Mouse (Mus musculus) forebrain, embryonic 14.5 days (tissue): ENCODE measurements around the gene Zfx. TPM values are rescaled to one million over a fixed set of nuclear protein-coding genes. Genes with fewer than 3 reads are reported as not detected.

Experiments used
- ATAC-seq: fragments of 200-750 bp; cut with Nextera tagmentation; 2 replicates; pipeline ENCODE4 v1.8.0; 2017; ENCODE audit warnings: mild to moderate bottlenecking, moderate library complexity
- DNase-seq: peaks from one replicate; pipeline ENCODE4 v3.0.0-alpha.2; 2015; ENCODE audit warnings: low spot score
- H3K27ac ChIP-seq: fragments of 300-500 bp; sonication (generic); 2 replicates; pipeline ENCODE4 v1.5.1; 2014; ENCODE audit warnings: low read depth, mild to moderate bottlenecking, control low read depth, low read length, moderate library complexity
- H3K27me3 ChIP-seq: fragments of 300-500 bp; sonication (generic); replicated peaks from 2 replicates; pipeline ENCODE4 v1.6.1; 2014; ENCODE audit warnings: low read length, control low read depth, mixed read lengths; ENCODE audit not compliant: control insufficient read depth, insufficient read depth
- H3K36me3 ChIP-seq: fragments of 300-500 bp; sonication (generic); 2 replicates; pipeline ENCODE4 v1.6.1; 2014; ENCODE audit warnings: low read length, control low read depth; ENCODE audit not compliant: control insufficient read depth, insufficient read depth
- H3K4me1 ChIP-seq: fragments of 300-500 bp; sonication (generic); 2 replicates; pipeline ENCODE4 v1.6.1; 2014; ENCODE audit warnings: antibody characterized with exemption, low read length, control low read depth; ENCODE audit not compliant: control insufficient read depth, insufficient read depth
- H3K4me2 ChIP-seq: fragments of 300-500 bp; sonication (generic); 2 replicates; pipeline ENCODE4 v1.6.1; 2014; ENCODE audit warnings: mild to moderate bottlenecking, control low read depth, low read length
- H3K4me3 ChIP-seq: fragments of 300-500 bp; sonication (generic); 2 replicates; pipeline ENCODE4 v1.5.1; 2014; ENCODE audit warnings: low read depth, low read length, control low read depth
- H3K9ac ChIP-seq: fragments of 300-500 bp; sonication (generic); 2 replicates; pipeline ENCODE4 v1.6.1; 2014; ENCODE audit warnings: mild to moderate bottlenecking, low read length, control low read depth, moderate library complexity
- H3K9me3 ChIP-seq: fragments of 300-500 bp; sonication (generic); replicated peaks from 2 replicates; pipeline ENCODE4 v1.6.1; 2016; ENCODE audit warnings: low read length, control low read depth, mixed read lengths; ENCODE audit not compliant: control insufficient read depth
- WGBS: fragments of 180-500 bp; shearing (Covaris S2); extraction: QIAGEN DNeasy Blood & Tissue Kit; methylation state at CpG from one replicate; pipeline ENCODE4 v1.1.7; 2014; 5-methylcytosine and 5-hydroxymethylcytosine counted together
- polyA plus RNA-seq: library from polyadenylated mRNA; unstranded; fragments of >200 nt; fragmentation: Nextera tagmentation; extraction: Ambion mirVana; gene quantifications from 2 replicates; pipeline ENCODE4 v1.2.1, GENCODE M21; 2014

Gene Zfx
- polyA plus RNA-seq, 1 experiment from 2014 or later, result 26.0 TPM

DNA sequence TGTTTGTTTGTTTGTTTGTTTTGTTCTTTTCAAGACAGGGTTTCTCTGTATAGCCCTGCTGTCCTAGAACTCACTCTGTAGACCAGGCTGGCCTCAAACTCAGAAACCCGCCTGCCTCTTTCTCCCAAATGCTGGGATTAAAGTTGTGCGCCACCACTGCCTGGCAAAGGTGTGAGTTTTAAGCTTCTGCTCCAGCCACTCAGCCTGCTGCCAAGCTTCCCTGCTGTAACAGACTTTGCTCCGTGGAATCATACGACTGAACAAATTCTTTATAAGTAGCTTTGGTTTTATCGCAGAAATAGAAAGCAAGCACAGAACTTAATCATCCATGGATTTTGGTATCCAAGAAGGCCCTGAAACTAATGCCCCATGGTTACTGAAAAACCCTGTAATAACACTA lies 76.1 kb downstream of the Zfx start:
- ATAC-seq (no peak), DNase-seq (no peak)
- Histone ChIP-seq H3K4me1 (no peaks in the 10 kb centered on the region), H3K4me3 (no peak overlapping the region), H3K9ac (no peak overlapping the region), H3K9me3 (no peaks in the 10 kb centered on the region), H3K36me3 (no peaks in the 10 kb centered on the region), H3K27ac (no peak overlapping the region), H3K27me3 (no peaks in the 10 kb centered on the region), H3K4me2 (no peak overlapping the region)
- WGBS, result 74% methylated on average over 5 of the region's 5 CpGs

DNA sequence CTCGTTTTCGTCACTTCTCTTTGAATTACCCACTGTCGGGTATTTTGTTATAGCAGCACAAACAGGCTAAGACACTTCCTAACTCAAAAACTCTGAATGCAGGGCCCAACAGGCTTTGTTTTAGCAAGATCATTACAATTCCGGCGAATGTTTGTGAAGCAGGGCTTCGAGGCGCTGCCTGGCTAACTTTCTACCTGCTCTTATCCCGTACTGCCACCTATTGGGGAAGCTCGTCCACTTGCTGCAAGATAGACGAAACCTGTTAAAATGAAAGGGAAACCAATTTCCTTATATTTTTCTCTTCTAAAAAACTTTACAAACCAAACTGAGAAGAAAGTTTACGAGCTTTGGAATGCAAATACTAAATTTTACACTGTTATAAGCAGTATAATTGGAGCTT lies 90.6 kb downstream of the Zfx start:
- WGBS, result 37% methylated on average over 11 of the region's 11 CpGs
- Histone ChIP-seq H3K9ac (no peak overlapping the region), H3K27ac (no peak overlapping the region), H3K4me1 (no peaks in the 10 kb centered on the region), H3K4me2 (no peak overlapping the region), H3K9me3 (no peaks in the 10 kb centered on the region), H3K36me3 (no peaks in the 10 kb centered on the region), H3K27me3 (0 out of 2 replicates have a peak, but pooled peaks cover 3% of the 10 kb centered on the region), H3K4me3 (no peak overlapping the region)
- DNase-seq (peak; percentile 64), ATAC-seq (no peak)

- DNase-seq, result no peak
- Histone ChIP-seq H3K4me3 (no peak overlapping the region), H3K4me2 (no peak overlapping the region), H3K9ac (no peak overlapping the region), H3K36me3 (no peaks in the 10 kb centered on the region), H3K27me3 (no peaks in the 10 kb centered on the region), H3K4me1 (no peaks in the 10 kb centered on the region), H3K27ac (no peak overlapping the region), H3K9me3 (no peaks in the 10 kb centered on the region)
- ATAC-seq, result no peak
- 78% methylated on average over 7 of the region's 7 CpGs for WGBS
Measured at GRCm38 (mm10) chrX:94030081-94030480, 93.4 kb downstream of the Zfx start.

Other genes with a start within 250 kb of the Zfx start
- gene AU015836, start 155.0 kb downstream of the Zfx start, polyA plus RNA-seq, result not detected in 2 replicates
- 94.9 and 100 TPM in 2 replicates for gene Eif2s3x, start 89.2 kb upstream of the Zfx start, polyA plus RNA-seq
- 8.9 and 11.5 TPM in 2 replicates for gene Klhl15, start 110.9 kb upstream of the Zfx start, polyA plus RNA-seq
- 0.11 and 0.13 TPM in 2 replicates for gene Fam90a1b, start 243.1 kb upstream of the Zfx start, polyA plus RNA-seq
- 120 and 147 TPM in 2 replicates for gene Apoo, start 243.4 kb upstream of the Zfx start, polyA plus RNA-seq